Mouse (Mus musculus) bone marrow macrophage, adult 2 months (primary cell): ENCODE data around the gene Tmpo.

Source experiments
- CTCF ChIP-seq: IDR thresholded peaks from 2 replicates; pipeline ENCODE4 v1.5.1; 2012; ENCODE audit warnings: low read depth, mild to moderate bottlenecking, low read length, moderate library complexity
- POLR2A ChIP-seq: IDR thresholded peaks from 2 replicates; pipeline ENCODE4 v1.6.1; 2012; ENCODE audit warnings: mild to moderate bottlenecking, low read depth, low read length, borderline replicate concordance

- TF ChIP-seq CTCF = no peak
- no peak for TF ChIP-seq POLR2A
Observed at GRCm38 (mm10) chr10:91109841-91110240, 71.3 kb downstream of the Tmpo start.
